8 mouse cellular contexts compared by ENCODE assay signal in genomic region chr11:117568606-117568991, GRCm38 (mm10).
A peak's percentile ranks its signal among the peaks of the same experiment; 100 is the strongest.
DNase-seq lines count a peak whose midpoint lies in the region; ATAC-seq and TF ChIP-seq lines count a peak whose summit lies in the region.

No protein-coding gene starts in this region.

- TF ChIP-seq CTCF in cerebellum, adult 2 months (IDR thresholded peaks at IDR 0.05; ENCODE audit: borderline replicate concordance, insufficient read depth, low read depth, low read length): no peak

- no peaks in the 10 kb centered on the region for H3K27me3 ChIP-seq in forebrain, embryonic 14.5 days (replicated peaks; ENCODE audit: control insufficient read depth, insufficient read depth, low read length)
- no peaks in the 10 kb centered on the region for H3K27me3 ChIP-seq in forebrain, embryonic 16.5 days (replicated peaks; ENCODE audit: control insufficient read depth, insufficient read depth, low read length)
- H3K27me3 ChIP-seq in cerebellum, adult 2 months (ENCODE audit: control insufficient read depth, insufficient read depth, low read length): no peaks in the 10 kb centered on the region
- no peaks in the 10 kb centered on the region for H3K27me3 ChIP-seq in heart, embryonic 14.5 days (ENCODE audit: control insufficient read depth, insufficient read depth, low read length)
- H3K27me3 ChIP-seq in midbrain, embryonic 11.5 days (ENCODE audit: control insufficient read depth, insufficient read depth, low read length): no peaks in the 10 kb centered on the region
- no peaks in the 10 kb centered on the region for H3K27me3 ChIP-seq in forebrain, embryonic 15.5 days

- DNase-seq in forebrain, embryonic 14.5 days (ENCODE audit: low spot score): peak; percentile 34
- peak; percentile 73 to 81 for DNase-seq in cerebellum, adult 2 months
- peak; percentile 47 to 54 for DNase-seq in lung, postnatal 4 days
- no peak for DNase-seq in layer of hippocampus, adult 11-12 months (ENCODE audit: low spot score)
- no peak for DNase-seq in midbrain, embryonic 11.5 days (ENCODE audit: low spot score, missing footprints)

- H3K9me3 ChIP-seq in forebrain, embryonic 14.5 days (replicated peaks; ENCODE audit: control insufficient read depth, low read length): no peaks in the 10 kb centered on the region
- no peaks in the 10 kb centered on the region; the same call in 1 of the 2 replicates for H3K9me3 ChIP-seq in forebrain, embryonic 16.5 days (ENCODE audit: control insufficient read depth, low read length)
- H3K9me3 ChIP-seq in heart, embryonic 14.5 days (ENCODE audit: control insufficient read depth, low read length): no peaks in the 10 kb centered on the region
- H3K9me3 ChIP-seq in midbrain, embryonic 11.5 days (ENCODE audit: control insufficient read depth, low read length): no peaks in the 10 kb centered on the region; the same call in 1 of the 2 replicates
- no peaks in the 10 kb centered on the region for H3K9me3 ChIP-seq in forebrain, embryonic 15.5 days

- WGBS in forebrain, embryonic 14.5 days: 34% methylated on average over 9 of the region's 9 CpGs
- WGBS in forebrain, embryonic 16.5 days: 27% methylated on average over 9 of the region's 9 CpGs
- 13% methylated on average over 9 of the region's 9 CpGs for WGBS in cerebellum, adult 2 months
- 40% methylated on average over 9 of the region's 9 CpGs for WGBS in heart, embryonic 14.5 days
- 83% methylated on average over 9 of the region's 9 CpGs for WGBS in midbrain, embryonic 11.5 days
- WGBS in forebrain, embryonic 15.5 days: 32% methylated on average over 9 of the region's 9 CpGs

- H3K4me3 ChIP-seq in forebrain, embryonic 14.5 days (ENCODE audit: low read depth, low read length): no peak overlapping the region
- H3K4me3 ChIP-seq in forebrain, embryonic 16.5 days (replicated peaks; ENCODE audit: low read length): no peak overlapping the region
- no peak overlapping the region for H3K4me3 ChIP-seq in cerebellum, adult 2 months (replicated peaks; ENCODE audit: insufficient read depth, low read depth, low read length)
- H3K4me3 ChIP-seq in heart, embryonic 14.5 days (ENCODE audit: control insufficient read depth in 1 of 2, insufficient read depth in 1 of 2, low read depth in 1 of 2, low read length in 2 of 2): no peak overlapping the region
- H3K4me3 ChIP-seq in midbrain, embryonic 11.5 days (ENCODE audit: low read depth, low read length): no peak overlapping the region
- no peak overlapping the region for H3K4me3 ChIP-seq in forebrain, embryonic 15.5 days

- TF ChIP-seq POLR2A in cerebellum, adult 2 months (IDR thresholded peaks at IDR 0.05; ENCODE audit: borderline replicate concordance, insufficient read depth, low read length): no peak

- no peaks in the 10 kb centered on the region for H3K4me1 ChIP-seq in forebrain, embryonic 14.5 days (ENCODE audit: control insufficient read depth, insufficient read depth, low read length)
- peaks cover 5% of the 10 kb centered on the region for H3K4me1 ChIP-seq in forebrain, embryonic 16.5 days (replicated peaks; ENCODE audit: control insufficient read depth, insufficient read depth, low read length)
- peaks cover 14% of the 10 kb centered on the region for H3K4me1 ChIP-seq in cerebellum, adult 2 months (ENCODE audit: control insufficient read depth, insufficient read depth, low read length)
- H3K4me1 ChIP-seq in heart, embryonic 14.5 days (ENCODE audit: control insufficient read depth in 2 of 2, insufficient read depth in 2 of 2, low read length in 2 of 2): peaks cover 5 to 7% of the 10 kb centered on the region in 2 experiments
- no peaks in the 10 kb centered on the region for H3K4me1 ChIP-seq in midbrain, embryonic 11.5 days (ENCODE audit: control insufficient read depth, insufficient read depth, low read length)
- 0 out of 2 replicates have a peak, but pooled peaks cover 7% of the 10 kb centered on the region for H3K4me1 ChIP-seq in forebrain, embryonic 15.5 days

- H3K4me2 ChIP-seq in forebrain, embryonic 14.5 days (ENCODE audit: low read length): no peak overlapping the region
- no peak overlapping the region for H3K4me2 ChIP-seq in forebrain, embryonic 16.5 days (ENCODE audit: low read length)
- H3K4me2 ChIP-seq in heart, embryonic 14.5 days (ENCODE audit: low read length): no peak overlapping the region
- no peak overlapping the region for H3K4me2 ChIP-seq in midbrain, embryonic 11.5 days
- no peak overlapping the region for H3K4me2 ChIP-seq in forebrain, embryonic 15.5 days (replicated peaks)

- no peak overlapping the region; the same call in 1 of the 2 replicates for H3K27ac ChIP-seq in forebrain, embryonic 14.5 days (ENCODE audit: low read depth, low read length)
- no peak overlapping the region for H3K27ac ChIP-seq in forebrain, embryonic 16.5 days (ENCODE audit: low read length)
- H3K27ac ChIP-seq in cerebellum, adult 2 months (ENCODE audit: insufficient read depth, low read length): no peak overlapping the region
- peak overlapping the region; percentile 15 to 62; a peak in 2 of 4 replicates for H3K27ac ChIP-seq in heart, embryonic 14.5 days (replicated peaks in 1 of 2; ENCODE audit: control insufficient read depth in 1 of 2, insufficient read depth in 1 of 2, low read depth in 2 of 2, low read length in 2 of 2)
- H3K27ac ChIP-seq in midbrain, embryonic 11.5 days (ENCODE audit: low read depth, low read length): no peak overlapping the region
- H3K27ac ChIP-seq in forebrain, embryonic 15.5 days (replicated peaks): no peak overlapping the region

- no peak overlapping the region for H3K9ac ChIP-seq in forebrain, embryonic 14.5 days (ENCODE audit: low read length)
- H3K9ac ChIP-seq in forebrain, embryonic 16.5 days (replicated peaks; ENCODE audit: low read depth, low read length): no peak overlapping the region
- no peak overlapping the region for H3K9ac ChIP-seq in heart, embryonic 14.5 days (ENCODE audit: low read length)
- no peak overlapping the region for H3K9ac ChIP-seq in midbrain, embryonic 11.5 days (ENCODE audit: low read length)
- H3K9ac ChIP-seq in forebrain, embryonic 15.5 days (replicated peaks): no peak overlapping the region

- ATAC-seq in forebrain, embryonic 14.5 days: no peak
- ATAC-seq in forebrain, embryonic 16.5 days: no peak
- no peak for ATAC-seq in heart, embryonic 14.5 days (ENCODE audit: insufficient number of reproducible peaks, insufficient read depth, low FRiP score, low read depth)
- ATAC-seq in midbrain, embryonic 11.5 days (ENCODE audit: low FRiP score): no peak
- ATAC-seq in forebrain, embryonic 15.5 days (replicated peaks): no peak

- no peaks in the 10 kb centered on the region for H3K36me3 ChIP-seq in forebrain, embryonic 14.5 days (ENCODE audit: control insufficient read depth, insufficient read depth, low read length)
- no peaks in the 10 kb centered on the region for H3K36me3 ChIP-seq in forebrain, embryonic 16.5 days (ENCODE audit: control insufficient read depth, insufficient read depth)
- no peaks in the 10 kb centered on the region for H3K36me3 ChIP-seq in heart, embryonic 14.5 days (ENCODE audit: control insufficient read depth, insufficient read depth, low read length)
- H3K36me3 ChIP-seq in midbrain, embryonic 11.5 days (ENCODE audit: control insufficient read depth, insufficient read depth, low read length): no peaks in the 10 kb centered on the region
- no peaks in the 10 kb centered on the region for H3K36me3 ChIP-seq in forebrain, embryonic 15.5 days

Comparison
In these comparisons a context has a peak if more than half of its experiments do, and no peak if none do; other contexts are left out.
1. DNase-seq: peak in forebrain, embryonic 14.5 days (single experiment), cerebellum, adult 2 months (2 of 2) and lung, postnatal 4 days (2 of 2); none in layer of hippocampus, adult 11-12 months (single experiment) and midbrain, embryonic 11.5 days (single experiment).
2. H3K27ac ChIP-seq: peak in heart, embryonic 14.5 days (2 of 2); none in forebrain, embryonic 14.5 days (single experiment), forebrain, embryonic 16.5 days (single experiment), cerebellum, adult 2 months (single experiment), midbrain, embryonic 11.5 days (single experiment) and forebrain, embryonic 15.5 days (single experiment).